In genomic region chr5:147918044-147918846, GRCm38 (mm10) we compare ENCODE assay signal across 8 mouse cellular contexts. TPM values are rescaled to one million over a fixed set of nuclear protein-coding genes. Genes with fewer than 3 reads are reported as not detected.
DNase-seq lines count a peak whose midpoint lies in the region; ATAC-seq and TF ChIP-seq lines count a peak whose summit lies in the region.

No protein-coding gene starts in this region.

- no peaks in the 10 kb centered on the region for H3K9me3 ChIP-seq in heart, embryonic 12.5 days (replicated peaks)

- 0 out of 2 replicates have a peak overlapping the region, but pooled peaks have one; percentile 6 for H3K4me2 ChIP-seq in heart, embryonic 12.5 days

- intact Hi-C loops in gastrocnemius, adult 2 months (cut with DNase I): no loop called here

- no peak; the same call in 1 of the 2 replicates for ATAC-seq in heart, embryonic 12.5 days (ENCODE audit: insufficient number of reproducible peaks, low FRiP score)

- peaks cover 4% of the 10 kb centered on the region for H3K4me1 ChIP-seq in heart, embryonic 12.5 days (replicated peaks)

- 0 out of 2 replicates have a peak overlapping the region, but pooled peaks have one; percentile 7 for H3K4me3 ChIP-seq in gastrocnemius, adult 2 months
- H3K4me3 ChIP-seq in heart, embryonic 12.5 days: no peak overlapping the region

- H3K36me3 ChIP-seq in heart, embryonic 12.5 days: no peaks in the 10 kb centered on the region

- no peak overlapping the region for H3K27ac ChIP-seq in gastrocnemius, adult 2 months
- no peak overlapping the region for H3K27ac ChIP-seq in heart, embryonic 12.5 days (ENCODE audit: poor library complexity, severe bottlenecking)

- WGBS in heart, embryonic 12.5 days: 45% methylated on average over 17 of the region's 17 CpGs

- TF ChIP-seq CTCF in gastrocnemius, adult 2 months (IDR thresholded peaks at IDR 0.05): no peak

- H3K9ac ChIP-seq in heart, embryonic 12.5 days: no peak overlapping the region

- H3K27me3 ChIP-seq in heart, embryonic 12.5 days (replicated peaks): no peaks in the 10 kb centered on the region

- no peak for DNase-seq in gastrocnemius, adult 2 months
- no peak for DNase-seq in gastrocnemius, adult 8-10 months (ENCODE audit: low spot score in 2 of 2)
- DNase-seq in kidney, postnatal 10 days: peak; percentile 61
- DNase-seq in lung, postnatal 25 days (ENCODE audit: low spot score): peak; percentile 69
- DNase-seq in right cerebral cortex, adult 18-20 months: no peak
- no peak for DNase-seq in layer of hippocampus, adult 9-10 months (ENCODE audit: low spot score)
- DNase-seq in right cerebral cortex, postnatal 36 days (ENCODE audit: low spot score in 2 of 2): no peak

RNA-seq across cellular contexts. Expression of gene Slc46a3, which starts 23.6 kb away (rescaled TPM):
- 10 to 100 TPM in 1 of 2 experiments, 1 to 10 TPM in 1; 9.0 to 10.6 TPM for total RNA-seq in gastrocnemius, adult 2 months (2021)
- total RNA-seq in gastrocnemius, adult 8-10 months (2022): 10 to 100 TPM in 2 of 4 experiments, 1 to 10 TPM in 2; 7.3 to 12.0 (median 9.9) TPM
- 2.7 and 2.8 TPM in 2 replicates for polyA plus RNA-seq in heart, embryonic 12.5 days (2016; fragmentation: Nextera tagmentation; extraction: Ambion mirVana)

RNA-seq across cellular contexts. Expression of gene Mtus2, which starts 38.9 kb away (rescaled TPM):
- total RNA-seq in gastrocnemius, adult 2 months (2021): under 1 TPM; 0.08 to 0.15 TPM
- under 1 TPM in 2 of 4 experiments, not detected in 2; 0.07 to 0.31 TPM for total RNA-seq in gastrocnemius, adult 8-10 months (2022)
- 103 and 104 TPM in 2 replicates for polyA plus RNA-seq in heart, embryonic 12.5 days (2016; fragmentation: Nextera tagmentation; extraction: Ambion mirVana)

RNA-seq across cellular contexts. Expression of gene Pomp, which starts 58.0 kb away (rescaled TPM):
- total RNA-seq in gastrocnemius, adult 2 months (2021): 100 to 1,000 TPM; 141 to 146 TPM
- 100 to 1,000 TPM; 128 to 135 (median 130) TPM for total RNA-seq in gastrocnemius, adult 8-10 months (2022)
- polyA plus RNA-seq in heart, embryonic 12.5 days (2016; fragmentation: Nextera tagmentation; extraction: Ambion mirVana): 348 and 392 TPM in 2 replicates

Comparison
In these comparisons a context has a peak if more than half of its experiments do, and no peak if none do; other contexts are left out.
1. DNase-seq: peak in kidney, postnatal 10 days (single experiment) and lung, postnatal 25 days (single experiment); none in gastrocnemius, adult 2 months (single experiment), gastrocnemius, adult 8-10 months (0 of 2), right cerebral cortex, adult 18-20 months (single experiment), layer of hippocampus, adult 9-10 months (single experiment) and right cerebral cortex, postnatal 36 days (0 of 2).